Mouse (Mus musculus) urinary bladder, postnatal 10 days (tissue): ENCODE data around the gene Xpo4.

Experiments used
- DNase-seq: peaks from one replicate; pipeline ENCODE4 v3.0.0; 2022; ENCODE audit warnings: low spot score

Xpo4 gene

DNA sequence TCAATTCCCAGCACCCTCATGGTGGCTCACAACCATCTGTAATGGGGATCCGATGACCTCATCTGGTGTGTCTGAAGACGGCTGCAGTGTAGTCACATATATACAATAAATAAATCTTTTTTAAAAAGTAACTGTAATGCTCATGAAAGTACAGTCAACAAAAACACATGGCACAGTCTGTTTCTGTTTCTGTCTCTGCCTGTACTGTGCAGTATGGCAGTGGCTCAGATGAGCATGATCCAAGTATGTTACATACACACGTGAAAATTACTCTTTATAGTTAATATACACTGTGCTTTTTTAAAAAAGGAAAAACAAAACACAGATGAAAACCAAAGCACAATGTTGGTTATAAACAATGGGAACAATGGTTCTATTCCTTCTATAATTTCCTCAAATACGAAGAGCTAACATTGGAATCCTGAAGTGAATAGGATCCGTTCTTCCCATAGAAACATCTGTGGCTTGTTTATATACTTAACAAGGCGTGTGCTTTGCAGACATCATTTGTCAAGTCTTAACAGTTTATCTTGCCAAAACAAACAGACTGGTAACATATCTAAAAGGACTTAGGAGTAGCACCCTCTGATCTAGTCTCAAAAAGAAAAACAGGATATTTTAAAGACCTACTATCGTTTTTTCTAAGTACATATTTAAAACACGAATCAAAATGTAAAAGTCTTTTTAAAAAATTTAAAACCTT lies 58.4 kb downstream of the Xpo4 start:
- no peak for DNase-seq

DNA sequence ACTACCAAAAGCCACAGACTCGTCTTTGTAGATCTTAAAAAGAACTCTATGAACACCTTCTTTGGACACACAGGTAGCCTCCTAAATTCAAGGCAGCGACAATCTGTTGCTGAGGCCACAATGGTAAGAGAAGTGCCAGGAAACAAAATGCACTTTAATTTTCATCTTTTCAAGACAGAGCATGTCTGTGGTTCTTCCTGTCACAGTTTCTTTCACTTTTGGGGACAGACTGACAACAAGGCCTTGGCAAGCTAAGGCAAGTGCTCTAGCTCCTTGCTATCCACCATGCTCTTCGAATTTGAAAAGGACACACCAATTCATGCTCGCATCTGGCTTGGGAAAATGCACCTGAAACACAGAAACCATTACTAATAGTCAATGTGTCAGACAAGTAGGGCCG lies 72.0 kb downstream of the Xpo4 start:
- no peak for DNase-seq

DNA sequence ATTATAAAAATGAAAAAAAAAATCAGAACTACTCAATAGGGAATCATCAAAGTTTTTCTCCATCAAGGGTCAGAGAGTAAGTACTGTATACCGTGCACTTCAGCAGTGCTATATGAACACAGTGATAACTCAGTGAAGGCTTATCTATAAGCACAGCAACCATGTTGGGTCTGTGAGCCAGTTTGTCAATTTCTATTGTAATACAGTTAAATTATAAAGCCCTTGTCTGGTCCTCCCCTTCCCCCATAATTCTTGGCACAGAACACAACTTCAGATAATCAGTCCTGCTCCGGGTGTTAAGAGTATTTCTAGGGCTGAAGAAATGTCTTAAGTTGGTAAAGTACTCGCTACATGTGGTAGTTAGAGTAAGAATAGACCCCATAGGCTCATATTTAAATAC lies 73.4 kb downstream of the Xpo4 start:
- no peak for DNase-seq

DNA sequence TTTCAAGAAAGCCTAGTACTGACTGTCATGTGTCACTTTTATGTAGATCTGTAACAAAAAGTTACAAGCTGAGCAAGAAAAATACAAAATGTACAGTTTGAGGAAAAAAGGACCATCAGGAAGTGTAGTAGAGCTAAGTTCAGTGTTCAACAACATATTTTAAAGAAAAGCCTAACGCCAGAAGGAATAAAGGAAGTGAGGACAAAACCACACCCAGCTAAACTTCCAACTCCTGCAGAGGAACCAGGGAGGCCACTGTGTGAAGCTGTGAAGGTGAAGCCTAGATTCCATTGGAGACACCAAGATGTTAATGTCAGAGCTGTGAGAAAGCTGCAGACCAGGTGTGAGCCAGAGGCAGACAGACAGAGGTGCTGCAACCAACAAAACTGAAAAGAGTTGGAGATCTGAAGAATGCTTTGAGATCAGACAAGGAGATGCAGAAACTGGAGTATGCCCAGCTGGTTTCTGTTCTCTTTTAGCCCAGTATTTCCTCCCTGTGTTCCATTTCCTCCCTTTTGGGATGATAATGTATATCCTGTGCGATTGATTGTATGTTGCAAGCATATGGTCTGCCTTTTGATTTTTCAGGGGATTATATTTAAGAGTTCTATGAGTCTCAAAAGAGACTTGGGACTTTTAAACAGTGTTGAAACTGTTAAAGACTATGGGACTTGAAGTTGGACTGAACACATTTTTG lies 88.7 kb downstream of the Xpo4 start:
- DNase-seq = no peak

DNA sequence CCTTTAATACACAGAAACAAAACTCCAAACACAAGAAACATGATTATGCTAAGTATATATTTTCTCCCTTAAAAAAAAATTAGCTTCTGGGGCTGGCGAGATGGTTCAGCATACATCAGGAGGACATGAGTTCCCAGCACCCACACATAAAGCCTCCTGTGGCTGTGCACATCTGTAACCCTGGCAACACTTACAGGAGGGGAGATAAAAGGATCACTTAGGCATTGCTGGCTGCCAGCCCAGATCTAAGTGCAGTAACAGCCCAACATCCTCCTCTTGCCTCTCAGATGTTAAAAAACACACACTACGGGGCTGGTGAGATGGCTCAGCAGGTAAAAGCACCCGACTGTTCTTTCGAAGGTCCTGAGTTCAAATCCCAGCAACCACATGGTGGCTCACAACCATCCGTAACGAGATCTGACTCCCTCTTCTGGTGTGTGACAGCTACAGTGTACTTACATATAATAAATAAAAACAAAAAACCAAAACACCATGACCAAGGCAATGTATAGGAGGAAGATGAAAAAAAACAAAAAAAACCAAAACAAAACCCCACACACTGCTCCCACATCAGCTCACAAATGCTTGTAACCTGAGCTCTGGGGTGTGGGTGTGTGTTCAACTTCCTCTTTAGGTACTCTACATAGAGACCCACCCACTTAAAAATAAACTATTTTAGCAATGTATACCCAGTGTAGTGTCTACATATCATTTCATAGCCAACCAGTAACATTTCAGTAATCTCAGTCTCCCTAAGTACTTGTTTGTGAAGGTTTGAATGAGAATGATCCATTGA lies 90.2 kb downstream of the Xpo4 start:
- DNase-seq = no peak

DNA sequence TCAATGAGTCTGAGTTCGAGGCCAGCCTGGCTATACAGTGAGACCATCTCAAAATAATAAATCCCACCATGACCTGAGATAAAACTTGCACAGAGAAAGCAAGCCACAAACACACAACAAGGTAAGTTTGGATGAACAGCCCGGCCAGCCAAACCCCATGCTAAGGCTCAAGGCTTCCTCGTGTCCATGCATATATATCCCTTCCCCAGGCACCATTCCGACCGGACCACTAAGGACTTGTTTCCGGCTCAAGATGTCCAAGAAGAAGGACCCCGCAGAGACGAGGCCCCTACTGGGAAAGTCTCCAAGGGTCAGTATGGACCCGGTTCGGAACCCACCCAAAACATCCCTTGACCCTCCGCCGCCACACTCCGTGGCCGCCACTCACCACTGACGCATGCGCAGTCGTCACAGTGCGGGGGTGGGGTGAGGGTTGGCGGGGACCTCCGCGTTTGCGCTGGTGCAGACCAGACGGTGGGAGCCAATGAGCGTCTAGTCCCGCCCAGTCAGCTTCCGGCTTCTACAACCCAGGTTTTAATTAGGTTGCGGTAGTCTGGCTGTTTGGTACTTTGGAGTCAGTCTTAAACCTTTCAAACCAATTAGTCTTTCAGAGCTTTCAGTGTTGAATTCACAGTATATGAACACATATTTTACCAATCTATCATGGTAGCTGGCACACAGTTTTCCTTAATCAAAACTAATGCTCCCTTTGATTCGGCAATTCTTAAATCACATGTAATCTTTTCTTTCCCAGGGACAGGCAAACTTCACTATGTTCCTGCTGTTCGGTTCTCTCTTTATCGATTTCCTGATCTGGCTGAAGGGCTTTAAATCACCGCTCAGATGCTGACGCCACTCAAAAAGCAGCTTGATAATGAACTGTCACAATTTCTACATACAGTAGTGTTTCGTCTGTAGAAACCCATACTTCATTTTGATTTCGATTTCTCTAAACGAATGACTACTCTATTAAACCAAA lies 93.8 kb downstream of the Xpo4 start, which contains the start of gene Eef1akmt1:
TSS of gene Eef1akmt1 (minus strand) at position 458 of the 979 bp plus-strand sequence.
- DNase-seq = peak; percentile 92

DNA sequence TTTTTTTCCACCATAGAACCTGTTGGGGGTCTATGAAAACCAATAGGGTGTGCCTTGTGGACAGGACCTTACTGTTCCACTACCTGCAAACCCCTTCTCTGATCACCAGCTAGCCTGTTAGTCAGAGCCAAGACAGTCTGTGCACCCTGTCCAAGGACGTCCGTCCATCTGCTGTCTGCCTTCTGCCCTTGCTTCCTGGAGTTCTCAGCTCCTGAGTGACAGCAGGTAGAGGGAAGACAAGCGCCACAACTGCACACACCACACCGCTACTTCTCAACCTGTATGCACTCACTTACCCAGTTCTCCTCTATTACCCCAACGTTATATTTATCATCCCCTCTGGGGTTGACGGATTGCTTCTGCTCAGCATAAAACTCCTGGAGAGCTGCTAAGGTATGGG lies 99.6 kb downstream of the Xpo4 start:
- no peak for DNase-seq

DNA sequence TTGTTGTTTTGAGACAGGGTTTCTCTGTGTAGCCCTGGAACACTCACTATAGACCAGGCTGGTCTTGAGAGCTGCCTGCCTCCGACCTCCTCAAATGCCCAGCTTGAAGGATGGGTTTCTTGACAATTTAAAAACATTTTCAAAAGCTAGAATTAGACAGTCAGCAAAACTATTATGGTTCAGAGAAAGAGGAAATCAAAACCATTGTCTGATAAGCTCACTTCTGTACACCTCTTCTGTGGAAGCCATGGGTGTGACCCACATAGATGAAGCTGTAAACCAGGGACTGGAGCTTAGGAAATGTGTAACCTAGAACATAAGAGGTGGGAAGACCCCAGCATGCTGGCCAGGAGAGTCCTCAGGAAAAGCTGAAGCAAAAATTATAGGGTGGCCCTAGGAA lies 108.3 kb downstream of the Xpo4 start:
- DNase-seq = no peak

DNA sequence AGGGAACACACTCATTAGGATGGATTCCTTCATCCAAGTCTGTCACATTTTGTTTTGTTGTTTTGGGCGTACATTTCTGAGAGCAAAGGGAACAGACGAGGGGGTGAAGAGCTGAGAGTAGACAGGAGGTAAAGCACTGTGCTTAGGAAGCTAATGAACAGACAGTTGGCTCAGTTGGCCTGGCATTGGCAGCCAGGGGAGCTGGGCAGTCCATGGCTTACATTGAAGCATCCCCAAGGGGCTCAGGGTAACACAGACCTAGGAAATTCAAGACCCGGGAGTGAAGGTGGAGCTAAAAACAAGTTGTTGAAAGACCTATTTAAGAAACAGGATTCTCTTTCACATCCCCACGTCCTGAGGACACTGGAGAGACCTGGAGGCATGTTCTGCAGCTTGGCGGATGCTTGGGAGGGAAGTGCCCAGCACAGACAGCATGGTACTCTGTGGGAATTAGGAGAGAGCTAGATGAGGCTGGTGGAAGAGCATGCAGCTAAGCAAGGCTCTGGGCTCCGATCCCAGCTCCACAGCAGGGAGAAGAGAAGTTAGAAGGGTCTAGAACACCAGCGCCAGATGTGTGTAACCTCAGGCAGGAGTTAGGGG lies 109.7 kb downstream of the Xpo4 start:
- DNase-seq = no peak

DNA sequence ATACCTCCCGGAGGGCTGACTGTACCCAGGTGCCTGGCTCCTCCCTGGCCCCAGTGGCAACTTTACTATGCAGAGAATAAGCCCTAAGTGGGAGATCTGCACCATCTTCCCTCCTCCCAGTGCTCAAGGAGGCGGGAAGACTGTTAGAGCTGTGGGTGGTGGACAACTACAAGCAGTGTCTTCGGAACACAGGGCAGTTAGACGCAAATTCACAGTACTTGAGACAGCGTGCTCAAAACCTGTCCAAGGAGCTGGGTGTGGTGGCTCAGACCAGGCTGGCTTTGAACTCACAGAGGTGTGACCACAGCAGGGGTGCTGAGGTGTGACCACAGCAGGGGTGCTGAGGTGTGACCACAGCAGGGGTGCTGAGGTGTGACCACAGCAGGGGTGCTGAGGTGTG lies 110.8 kb downstream of the Xpo4 start:
- DNase-seq = no peak

DNA sequence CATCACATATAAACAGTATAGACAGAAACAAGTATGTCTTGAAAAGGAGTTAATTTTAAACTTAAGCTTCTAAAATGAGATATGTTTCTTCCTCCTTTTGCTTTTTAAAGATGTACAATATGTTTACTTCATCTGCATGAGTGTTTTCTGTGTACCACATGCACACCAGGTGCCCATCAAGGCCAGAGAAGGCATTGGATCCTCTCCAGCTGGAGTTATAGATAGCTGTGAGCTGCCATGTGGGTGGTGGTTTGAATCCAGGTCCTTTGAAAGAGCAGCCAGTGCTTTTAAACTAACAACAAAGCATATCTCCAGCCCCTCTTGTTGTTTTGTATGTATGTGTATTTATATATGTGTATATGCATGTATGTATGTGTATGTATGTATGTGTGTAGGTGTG lies 112.3 kb downstream of the Xpo4 start:
- DNase-seq = no peak

DNA sequence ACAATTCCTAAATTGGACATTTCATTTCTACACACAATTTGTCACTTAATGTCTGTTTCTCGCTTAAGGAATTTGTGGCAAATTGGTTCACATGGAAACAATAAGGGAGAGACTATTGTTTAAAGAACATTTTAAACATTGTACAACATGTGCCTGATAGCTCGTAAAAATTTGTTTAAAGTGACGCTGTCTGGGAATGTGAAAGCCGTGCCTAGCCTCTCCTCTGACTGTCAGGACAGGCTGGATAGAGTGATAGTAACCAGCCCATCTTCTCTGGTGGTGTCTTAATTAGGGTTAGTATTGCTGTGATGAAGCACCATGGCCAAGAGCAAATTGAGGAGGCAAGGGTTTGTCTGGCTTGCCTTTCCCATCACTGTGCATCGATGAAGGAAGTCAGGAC lies 118.2 kb downstream of the Xpo4 start:
- no peak for DNase-seq

DNA sequence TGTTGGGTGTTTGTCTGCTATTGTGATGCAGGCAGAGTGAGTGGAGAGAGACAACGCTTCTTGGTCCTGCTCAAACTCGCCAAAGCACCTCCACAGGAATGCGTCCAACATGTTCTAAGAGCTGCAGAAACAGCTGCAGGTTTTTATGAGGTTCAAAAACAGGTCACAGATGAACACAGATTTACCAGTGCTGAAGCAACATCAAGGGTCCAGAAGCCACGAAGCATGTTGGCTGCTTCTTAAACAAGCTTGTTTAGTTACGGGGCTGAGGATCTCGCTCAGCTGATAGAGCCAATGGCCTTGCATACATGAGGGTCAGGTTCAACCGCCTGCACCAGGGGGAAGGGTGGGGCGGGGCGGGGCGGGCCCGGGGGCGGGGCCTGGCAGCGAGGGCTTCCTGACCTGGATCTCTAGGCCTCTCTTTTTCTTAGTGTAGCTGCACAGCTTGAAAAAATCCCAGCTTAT lies 118.6 kb downstream of the Xpo4 start:
- no peak for DNase-seq

DNA sequence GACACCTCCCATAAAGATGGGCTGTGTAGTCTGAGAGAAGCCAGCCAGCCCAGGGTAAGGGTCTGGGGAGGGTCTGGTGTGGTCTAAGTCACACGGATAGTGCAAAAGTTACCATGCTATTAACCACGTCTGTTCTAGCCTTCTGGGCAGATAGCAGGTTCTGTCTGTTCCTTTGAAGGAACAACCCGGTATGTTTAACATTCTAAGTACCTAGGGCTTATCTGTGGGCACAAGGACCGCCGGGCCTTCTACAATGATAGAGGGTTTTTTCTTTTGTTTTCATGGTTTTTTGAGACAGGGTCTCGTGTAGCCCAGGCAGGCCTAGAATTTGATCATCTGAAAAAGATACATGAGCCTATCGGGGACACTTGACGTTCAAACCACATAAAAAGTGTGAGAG lies 119.1 kb downstream of the Xpo4 start:
- DNase-seq = no peak

DNA sequence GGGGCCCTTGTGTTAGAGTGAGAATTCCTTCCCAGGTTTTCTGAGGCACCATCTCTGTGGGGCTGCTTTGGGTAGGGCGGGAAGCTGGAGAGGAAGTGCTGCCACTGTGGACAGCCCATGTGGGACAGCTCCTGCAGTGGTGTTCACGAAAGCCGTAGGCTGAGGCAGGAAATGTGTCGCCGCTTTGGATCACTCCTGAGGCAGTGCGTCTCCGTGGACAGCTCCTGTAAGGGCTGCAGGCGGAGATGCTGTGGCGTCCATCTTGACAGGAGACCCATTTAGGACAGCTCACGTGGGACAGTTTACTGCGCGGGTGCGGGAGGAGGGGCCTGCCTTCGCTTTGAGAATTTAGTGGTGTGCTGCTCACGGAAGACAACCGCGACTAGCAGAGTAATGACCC lies 119.7 kb downstream of the Xpo4 start:
- no peak for DNase-seq

DNA sequence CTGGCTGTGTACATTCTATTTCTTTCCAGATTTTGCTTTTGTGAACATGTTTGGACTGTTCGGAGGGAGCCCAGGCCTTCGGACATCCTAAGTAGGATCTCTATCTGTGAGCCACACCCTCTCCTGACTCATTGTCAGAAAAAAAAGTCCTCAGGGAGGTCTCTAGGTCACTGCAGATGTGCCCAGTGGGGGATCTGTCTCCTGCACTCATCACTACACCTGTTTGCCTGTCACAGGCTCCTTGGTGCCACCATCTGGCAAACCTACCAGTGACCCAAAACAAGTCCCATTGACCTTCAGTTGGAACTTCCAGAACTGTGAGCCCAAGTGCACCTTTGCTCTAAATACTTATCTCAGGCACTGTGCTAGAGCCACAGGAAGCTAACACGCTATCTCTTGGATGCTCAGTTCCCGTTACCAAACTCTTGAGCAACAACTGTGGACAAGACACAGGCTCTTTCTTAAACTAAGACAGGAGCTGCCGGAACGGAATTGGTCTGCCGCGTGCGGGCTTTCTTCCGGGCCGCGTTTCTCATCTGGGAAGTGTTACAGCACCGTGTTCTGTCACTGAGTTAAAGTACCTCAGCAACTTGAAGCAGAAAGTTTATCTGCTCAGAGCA lies 121.7 kb downstream of the Xpo4 start:
- no peak for DNase-seq

DNA sequence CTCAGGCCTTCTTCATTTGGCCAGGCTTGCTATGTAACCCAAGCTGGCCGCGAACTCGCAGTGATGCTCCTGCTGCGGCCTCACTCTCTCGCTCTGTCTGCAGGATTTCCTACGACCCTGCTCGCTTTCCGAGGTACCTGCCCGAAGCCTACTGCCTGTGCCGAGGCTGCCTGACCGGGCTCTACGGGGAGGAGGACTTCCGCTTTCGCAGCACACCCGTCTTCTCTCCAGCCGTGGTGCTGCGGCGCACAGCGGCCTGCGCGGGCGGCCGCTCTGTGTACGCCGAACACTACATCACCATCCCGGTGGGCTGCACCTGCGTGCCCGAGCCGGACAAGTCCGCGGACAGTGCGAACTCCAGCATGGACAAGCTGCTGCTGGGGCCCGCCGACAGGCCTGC lies 123.0 kb downstream of the Xpo4 start:
- no peak for DNase-seq

DNA sequence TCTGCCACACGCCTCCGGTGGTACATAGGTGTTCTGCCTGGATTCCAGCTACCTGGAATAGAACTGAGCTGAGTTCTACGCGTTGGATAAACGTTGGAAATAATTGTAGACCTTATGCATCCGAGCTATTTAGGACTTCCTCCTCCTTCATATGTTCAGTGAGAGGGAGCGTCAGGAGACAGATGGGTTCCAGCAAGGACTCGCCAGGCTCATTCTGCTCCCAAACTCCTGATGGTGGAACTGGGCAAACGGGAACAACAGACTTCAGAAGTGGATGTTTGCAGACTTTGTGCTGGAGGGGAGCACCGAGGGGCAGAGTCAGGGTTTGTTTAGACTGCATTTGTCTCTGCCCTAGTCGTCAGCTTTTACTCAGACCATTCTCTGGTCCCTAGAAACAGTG lies 124.5 kb downstream of the Xpo4 start:
- no peak for DNase-seq

DNA sequence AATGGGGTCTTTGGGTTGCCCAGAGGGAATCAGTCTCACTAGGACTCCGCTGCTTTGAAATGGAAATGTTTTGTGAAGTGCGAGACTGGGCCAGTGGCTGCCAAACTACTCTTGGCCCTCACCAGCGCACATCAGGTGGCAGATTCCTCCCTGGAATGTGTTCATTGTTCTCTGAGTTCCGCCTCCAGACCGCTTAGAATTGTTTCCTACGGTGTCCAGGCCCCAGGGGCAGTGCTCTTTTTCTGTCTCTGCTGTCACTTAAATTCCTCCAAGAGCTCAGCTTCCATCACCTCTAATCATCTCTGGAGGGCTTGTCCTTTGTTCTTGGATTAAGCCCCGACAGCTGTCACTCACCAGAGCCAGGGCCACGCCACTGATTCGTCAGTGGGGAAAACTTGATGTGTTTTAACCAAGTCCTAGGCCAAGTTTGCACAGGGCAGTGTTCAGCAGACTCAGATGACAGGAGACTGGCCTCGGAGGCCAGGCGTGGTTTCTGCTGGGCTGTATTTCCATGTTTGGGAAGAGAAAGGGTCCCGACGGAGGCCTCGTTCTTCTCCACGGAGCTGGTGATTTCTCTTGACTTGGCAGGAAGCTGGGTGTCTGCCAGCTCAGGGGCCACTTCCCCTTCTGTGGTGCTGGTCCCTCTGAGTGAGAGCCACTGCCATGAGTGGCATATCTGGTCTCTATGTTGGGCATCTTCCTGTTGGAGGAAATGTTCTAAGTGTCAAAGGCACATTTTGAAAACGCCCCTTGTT lies 127.8 kb downstream of the Xpo4 start:
- DNase-seq = no peak

DNA sequence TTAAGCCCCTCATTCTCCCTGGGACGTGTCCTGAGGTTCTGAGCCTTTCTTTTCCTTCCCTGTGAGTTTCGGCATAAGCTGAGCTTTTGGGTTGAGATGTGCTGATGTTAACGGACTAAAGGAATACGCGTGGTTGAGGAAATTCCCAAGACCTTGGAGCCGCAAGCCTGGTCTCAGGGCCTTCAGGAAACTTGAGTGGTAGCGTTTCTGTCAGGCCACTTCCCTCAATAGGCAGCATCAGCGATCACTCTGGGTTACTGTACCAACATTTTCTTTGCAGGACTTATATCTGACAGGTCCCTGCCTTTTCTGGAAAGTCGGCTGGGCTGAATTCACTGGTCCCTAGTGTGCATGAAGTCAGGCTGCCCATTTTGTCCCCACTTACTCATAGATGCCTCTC lies 128.4 kb downstream of the Xpo4 start:
- no peak for DNase-seq
